Mouse (Mus musculus): ENCODE measurements at regions not wholly inside any gene's neighbourhood (a gene's known extent, or its start where the extent isn't known, plus 50 kb on each side); places are given as distances from the start of the nearest gene placed in this dataset.
A peak's percentile ranks its signal among the peaks of the same experiment; 100 is the strongest.

DNA sequence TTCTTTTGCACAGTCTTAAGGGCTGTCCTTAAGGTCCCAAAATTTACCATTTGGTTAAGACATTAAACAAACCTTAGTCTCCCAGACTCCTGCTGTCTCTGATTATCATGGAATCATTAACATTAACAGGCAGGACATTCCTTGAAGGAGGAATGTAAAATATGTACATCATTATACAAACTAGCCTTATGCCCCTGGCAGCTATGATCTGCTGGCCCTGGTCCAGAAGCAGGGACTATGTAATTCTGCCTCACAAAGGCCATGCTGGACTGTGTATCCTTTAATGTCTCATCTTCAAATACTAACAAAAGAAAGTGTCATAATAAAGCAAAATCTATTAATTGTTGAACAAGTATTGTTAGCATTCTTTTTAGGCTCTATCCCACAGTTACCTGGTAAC, 232.9 kb upstream of the Sema3a start:
- no peak for TF ChIP-seq GATA4 (IDR thresholded peaks at IDR 0.05; ENCODE audit: insufficient replicate concordance, low read length)

DNA sequence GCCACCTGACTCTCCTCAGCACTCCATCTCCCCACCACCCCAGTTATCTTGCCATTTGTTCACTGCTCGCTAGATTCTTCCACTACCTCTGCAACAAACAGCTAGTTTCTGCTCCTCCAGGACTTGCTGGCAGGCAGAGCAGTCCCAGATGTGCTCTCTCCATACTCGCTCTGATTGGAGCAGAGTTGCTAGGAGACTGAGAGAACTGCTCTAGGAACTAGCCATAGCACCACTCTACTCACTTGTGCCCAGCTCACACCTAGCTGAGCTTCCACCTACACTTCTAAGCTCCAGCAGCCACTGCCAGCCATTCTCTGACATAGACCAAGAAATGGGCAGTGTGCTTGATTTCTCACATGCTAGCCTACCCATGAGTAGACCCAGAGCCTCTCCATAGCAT, 230.6 kb upstream of the Sema3a start:
- TF ChIP-seq GATA4 (IDR thresholded peaks at IDR 0.05; ENCODE audit: insufficient replicate concordance, low read length): no peak

DNA sequence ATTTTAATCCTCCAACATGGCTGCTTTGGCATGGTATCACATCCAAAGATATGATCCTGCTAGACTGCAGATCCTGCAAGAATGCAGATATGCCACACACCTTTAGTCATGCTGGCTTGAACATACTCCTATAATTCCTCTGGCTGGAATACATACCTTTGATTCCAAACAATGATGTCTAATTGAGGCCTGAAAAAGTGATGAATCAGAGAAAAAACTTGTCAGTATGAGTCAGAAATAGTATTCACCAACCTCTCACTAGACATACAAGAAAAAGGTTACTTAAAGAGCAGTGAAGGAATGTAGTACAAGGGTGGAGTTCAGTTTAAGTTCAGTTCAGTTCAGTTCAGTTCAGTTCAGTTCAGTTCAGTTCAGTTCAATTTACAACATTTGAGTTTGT, 214.5 kb upstream of the Sema3a start:
- TF ChIP-seq GATA4 (IDR thresholded peaks at IDR 0.05; ENCODE audit: insufficient replicate concordance, low read length): no peak

DNA sequence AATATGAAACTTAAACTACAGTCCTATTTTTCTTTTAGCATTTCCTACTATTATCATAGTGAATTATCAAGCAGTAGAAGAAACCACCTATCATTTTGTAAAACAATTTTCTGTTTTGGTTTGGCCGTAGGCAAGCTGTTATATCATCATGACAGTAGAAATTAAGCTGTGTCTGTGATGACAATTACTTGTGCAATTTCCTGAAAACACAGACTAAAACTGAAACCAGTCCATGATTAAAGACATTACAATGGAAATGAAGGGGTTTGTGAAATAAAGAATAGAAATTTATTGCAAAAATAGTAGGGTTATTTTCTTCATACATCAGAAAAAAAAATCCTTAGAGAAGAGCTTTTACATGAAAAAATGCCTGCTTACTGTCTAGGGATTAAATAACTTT, 210.8 kb upstream of the Sema3a start:
- no peak for TF ChIP-seq GATA4 (IDR thresholded peaks at IDR 0.05; ENCODE audit: insufficient replicate concordance, low read length)

DNA sequence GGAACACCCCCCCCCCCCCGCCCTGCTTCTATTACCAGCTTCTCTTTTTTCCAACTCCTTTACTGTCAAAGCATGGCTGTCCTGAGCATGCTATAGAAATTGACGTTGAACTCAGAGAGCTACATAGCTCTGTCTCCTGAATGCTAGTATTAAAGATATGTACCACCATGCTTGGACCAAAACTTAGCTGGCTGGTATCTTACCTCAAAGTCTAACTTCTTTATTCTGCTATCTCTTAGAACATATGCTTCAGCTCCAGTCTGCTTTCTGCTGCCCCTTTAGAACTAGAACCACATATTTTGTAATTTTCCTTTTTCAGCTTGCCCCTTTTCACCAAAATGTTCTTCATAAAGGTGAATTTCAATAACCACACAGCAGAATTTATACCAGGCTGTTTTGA, 205.9 kb upstream of the Sema3a start:
- TF ChIP-seq GATA4 (IDR thresholded peaks at IDR 0.05; ENCODE audit: insufficient replicate concordance, low read length): no peak

DNA sequence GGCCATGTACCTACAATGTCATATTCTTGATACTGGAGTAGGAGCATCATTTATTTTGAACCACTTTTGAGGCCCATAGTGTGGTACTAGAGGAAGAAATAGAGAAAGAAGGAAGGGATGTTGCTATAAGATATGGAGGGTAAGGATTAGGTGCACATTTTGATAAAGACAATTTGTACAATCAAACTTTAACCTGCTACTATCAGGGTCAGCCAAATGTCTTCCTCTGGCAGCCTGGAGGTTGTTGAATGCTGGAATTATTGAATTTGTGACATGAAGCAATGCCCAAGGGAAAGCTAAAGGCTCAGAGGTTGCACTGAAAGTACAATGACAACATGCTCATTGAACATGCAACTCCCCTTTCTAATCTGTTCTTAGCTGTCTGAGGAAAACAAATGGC, 202.3 kb upstream of the Sema3a start:
- no peak for TF ChIP-seq GATA4 (IDR thresholded peaks at IDR 0.05; ENCODE audit: insufficient replicate concordance, low read length)

DNA sequence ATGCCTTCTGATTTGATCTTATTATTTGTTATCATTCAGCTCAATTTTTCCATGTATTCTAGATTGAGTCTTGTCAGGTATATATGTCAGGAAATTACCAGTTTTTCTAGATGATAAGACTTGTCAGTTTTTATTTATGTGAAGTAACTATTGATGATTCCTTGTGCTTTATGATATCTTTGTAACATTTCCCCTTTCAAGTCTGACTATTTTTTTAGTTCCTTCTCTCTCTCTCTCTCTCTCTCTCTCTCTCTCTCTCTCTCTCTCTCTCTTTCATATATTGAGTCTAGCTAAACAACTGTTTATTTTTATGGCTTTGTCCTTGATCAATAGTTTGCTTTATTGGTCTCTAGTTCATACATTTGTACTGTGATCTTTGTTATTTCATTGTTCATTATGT, 199.7 kb upstream of the Sema3a start:
- no peak for TF ChIP-seq GATA4 (IDR thresholded peaks at IDR 0.05; ENCODE audit: insufficient replicate concordance, low read length)

DNA sequence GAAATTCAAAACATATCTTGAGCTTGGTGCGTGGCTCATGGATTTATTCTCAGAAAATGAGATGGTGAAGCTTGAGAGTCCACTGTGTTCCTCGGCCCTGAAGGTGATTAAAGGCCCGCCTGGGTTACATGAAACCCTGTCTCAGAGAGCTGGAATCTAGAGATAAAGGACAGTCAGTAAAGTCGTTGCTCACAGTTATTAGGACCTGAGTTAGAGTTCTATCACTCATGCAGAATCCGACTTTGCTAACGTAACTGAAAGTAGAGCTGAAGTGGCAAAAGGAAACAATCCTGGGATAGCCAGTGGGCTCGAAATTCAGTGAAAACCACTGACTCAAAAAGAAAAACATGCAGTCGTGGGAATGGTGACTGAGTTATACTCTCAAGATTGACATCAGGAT, 198.9 kb upstream of the Sema3a start:
- no peak for TF ChIP-seq GATA4 (IDR thresholded peaks at IDR 0.05; ENCODE audit: insufficient replicate concordance, low read length)

DNA sequence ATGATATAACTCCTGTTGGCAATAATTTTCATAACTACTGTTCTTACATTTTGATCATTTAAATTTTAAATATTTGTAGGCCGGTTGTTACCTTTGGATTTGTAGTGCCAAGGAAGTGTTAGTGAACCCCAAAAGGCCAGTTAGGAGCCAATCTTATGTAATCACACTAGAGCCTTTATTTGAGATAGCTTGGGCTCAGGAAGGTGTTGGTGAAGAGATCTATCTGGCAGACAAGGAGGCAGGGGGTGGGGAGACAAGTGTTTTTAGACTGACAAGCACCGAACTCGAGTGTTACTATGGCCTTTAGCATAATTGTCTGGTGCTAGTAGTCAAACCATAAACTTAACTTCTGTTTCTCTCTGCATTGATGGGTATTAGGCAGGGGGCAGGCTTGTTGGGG, 198.0 kb upstream of the Sema3a start:
- TF ChIP-seq GATA4 (IDR thresholded peaks at IDR 0.05; ENCODE audit: insufficient replicate concordance, low read length): no peak

DNA sequence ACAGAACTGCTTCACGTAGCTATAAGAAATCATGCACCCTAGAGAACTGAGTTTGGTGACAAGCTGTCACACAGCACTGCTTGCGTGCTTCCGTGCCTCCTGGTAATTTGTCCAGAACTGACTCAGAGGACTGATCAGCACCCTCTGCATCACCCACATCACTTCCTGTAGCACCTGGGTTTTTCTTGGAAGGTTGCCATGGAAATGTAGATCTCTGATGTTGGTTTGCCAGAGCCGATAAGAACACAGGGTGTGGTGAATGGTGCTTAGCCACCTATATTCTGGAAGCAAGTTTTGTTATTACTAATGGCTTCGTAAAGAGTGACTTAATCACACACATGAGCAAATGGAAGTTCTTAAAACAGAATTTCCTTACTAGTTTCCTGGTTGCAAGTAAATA, 188.2 kb upstream of the Sema3a start:
- TF ChIP-seq GATA4 (IDR thresholded peaks at IDR 0.05; ENCODE audit: insufficient replicate concordance, low read length): no peak

DNA sequence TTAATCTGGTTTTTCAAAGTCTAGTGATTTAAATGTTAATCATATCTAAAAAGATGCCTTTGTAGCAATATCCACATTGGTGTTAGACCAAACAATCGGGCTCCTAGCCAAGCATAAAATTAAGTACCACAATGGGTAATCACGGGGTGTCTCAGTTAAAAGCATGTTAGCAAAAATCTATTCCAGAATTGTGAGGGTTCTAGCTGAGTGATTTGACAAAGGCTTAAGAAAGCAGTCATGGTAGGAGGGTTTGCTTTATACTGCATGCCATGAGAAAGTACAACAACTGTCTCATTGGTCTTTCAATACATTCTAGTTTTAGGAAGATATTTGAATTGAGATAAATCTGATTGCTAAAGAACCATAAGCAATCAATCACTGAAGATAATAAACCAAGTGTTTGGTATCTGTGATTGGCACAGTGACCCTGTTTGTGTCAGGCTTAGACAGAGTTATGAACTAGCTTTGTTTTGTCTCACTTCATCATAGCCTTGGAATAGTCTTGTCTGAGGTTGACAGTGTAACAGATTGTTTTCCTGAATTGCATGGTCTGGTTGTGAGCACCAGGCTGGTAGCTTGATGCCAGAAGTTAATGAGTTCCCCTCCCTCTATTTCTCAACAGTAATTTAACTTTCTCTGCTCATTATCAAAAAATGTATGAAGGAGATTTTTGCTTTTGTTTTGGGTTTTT, 186.9 kb upstream of the Sema3a start:
- TF ChIP-seq GATA4 (IDR thresholded peaks at IDR 0.05; ENCODE audit: insufficient replicate concordance, low read length): no peak

DNA sequence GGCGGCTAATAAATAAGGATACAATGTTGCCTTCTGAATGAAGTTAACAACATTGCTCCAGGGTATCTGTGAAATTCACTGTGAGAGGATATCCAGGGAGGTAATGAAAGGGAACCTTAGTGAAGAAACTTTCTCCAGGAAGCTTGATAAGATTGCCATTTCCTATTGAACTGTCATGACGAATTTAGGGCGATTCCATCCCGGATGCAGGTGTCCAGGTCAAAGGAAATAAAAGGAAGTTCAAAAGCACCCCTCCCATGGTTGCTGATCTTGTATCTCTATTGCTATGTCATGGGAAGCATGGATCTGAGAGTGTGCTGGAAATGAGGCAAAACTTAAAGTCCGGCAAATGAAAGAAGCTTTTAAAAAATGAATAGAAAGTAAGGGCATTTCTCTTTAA, 180.7 kb upstream of the Sema3a start:
- peak; percentile 27; the same call in 1 of the 2 replicates for TF ChIP-seq GATA4 (IDR thresholded peaks at IDR 0.05; ENCODE audit: insufficient replicate concordance, low read length)

DNA sequence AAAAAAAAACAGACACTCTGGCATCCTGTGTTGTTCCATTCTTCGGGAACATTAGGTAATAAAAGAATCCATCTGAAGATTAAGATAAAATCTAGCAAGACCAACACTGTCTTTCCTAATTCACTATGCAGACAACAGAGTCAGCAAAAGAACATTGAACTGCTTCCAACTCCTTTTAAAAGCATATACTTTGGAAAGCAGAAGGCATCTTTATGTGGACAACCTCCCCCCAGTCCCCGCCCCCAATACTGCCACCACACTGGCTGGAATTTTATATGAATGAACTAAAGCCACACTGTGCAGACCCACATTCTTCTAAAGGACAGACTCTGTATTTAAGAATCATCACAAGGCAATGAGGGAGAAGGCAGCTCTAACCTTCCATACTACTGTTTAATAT, 176.7 kb upstream of the Sema3a start:
- no peak for TF ChIP-seq GATA4 (IDR thresholded peaks at IDR 0.05; ENCODE audit: insufficient replicate concordance, low read length)

DNA sequence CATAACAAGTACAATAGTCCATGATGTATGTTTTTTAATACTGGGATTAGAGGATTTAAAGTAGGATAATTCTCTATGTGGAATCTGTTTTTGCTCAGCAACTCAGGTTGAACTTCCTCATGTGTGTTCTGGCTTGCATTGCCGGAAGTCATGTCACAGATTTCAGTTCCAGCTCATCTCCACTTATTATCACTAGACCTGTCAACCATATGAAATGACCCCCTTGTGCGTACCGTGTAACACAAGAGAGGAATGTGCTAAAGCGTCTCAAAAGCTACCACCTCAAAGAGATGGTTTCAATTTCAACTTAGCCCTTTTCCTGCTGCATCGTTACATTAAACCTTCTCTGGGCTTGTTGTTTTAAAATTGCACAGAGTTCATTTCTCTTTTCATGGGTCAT, 154.2 kb upstream of the Sema3a start:
- TF ChIP-seq GATA4 (IDR thresholded peaks at IDR 0.05; ENCODE audit: insufficient replicate concordance, low read length): no peak

DNA sequence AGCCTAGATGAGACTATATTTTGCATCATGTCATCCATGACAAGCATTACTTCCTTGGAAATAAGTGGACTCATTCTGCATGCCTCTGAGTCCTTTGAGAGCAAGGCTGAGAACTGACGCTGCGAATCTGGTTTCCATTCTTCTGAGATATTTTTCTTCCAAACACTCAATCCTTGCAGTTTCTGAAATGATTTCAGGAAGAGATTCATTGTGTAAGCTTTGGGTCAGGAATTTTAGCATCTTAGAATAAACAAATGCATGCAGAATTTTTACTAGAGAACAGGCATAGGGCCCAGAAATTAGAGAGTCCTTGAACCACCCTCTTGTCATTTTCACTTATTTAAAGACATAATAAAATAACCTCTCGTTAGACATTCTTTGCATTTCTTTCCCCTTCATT, 151.5 kb upstream of the Sema3a start:
- no peak for TF ChIP-seq GATA4 (IDR thresholded peaks at IDR 0.05; ENCODE audit: insufficient replicate concordance, low read length)

DNA sequence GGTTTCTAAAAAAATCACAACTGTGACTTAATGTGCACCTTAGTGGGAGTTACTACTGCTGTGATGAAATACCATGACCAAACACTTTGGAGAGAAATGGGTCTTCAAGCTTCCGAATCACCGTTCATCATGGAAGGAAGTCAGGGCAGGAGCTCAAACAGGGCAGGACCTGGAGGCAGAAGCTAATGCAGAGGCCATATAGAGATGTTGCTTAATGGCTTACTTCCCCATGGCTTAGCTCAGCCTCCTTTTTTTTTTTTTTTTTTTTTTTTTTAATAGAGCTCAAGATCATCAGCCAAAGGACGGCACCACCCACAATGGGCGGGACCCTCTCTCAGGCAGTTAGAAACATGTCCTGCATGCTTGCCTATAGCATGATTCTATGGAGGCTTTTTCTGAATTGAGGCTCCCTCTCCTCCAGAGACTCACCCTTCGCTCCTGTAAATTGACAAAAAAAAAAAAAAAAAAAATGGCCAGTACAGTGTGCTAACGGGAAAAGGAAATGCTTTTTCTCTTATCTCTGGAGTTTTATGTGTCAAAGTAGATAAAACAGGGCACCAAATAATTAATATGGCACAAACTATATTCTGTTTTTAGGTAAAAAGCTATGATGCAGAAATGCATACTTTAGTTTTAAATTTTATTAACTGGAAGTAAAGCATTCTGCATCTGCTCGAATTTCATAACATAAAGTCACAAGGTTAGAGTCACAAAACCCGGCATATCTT, 149.0 kb upstream of the Sema3a start:
- TF ChIP-seq GATA4 (IDR thresholded peaks at IDR 0.05; ENCODE audit: insufficient replicate concordance, low read length): no peak

DNA sequence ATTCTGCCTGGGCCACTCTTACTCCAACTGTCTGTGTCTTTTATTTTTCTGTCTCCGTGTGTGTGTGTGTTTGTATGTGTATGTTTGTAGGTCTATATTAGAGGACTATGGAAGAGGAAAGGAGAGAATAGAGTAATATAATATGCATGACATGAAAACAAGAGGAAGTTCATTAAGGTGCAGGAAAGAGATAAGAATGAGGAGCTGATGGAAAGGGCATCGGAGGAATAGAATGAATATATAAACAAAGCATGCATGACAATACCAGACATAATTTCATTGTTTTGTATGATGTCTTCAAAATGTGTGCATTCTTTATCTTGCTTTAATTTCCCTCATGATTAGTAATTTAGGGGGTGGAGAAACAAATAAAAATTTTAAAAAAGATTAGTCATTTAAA, 147.3 kb upstream of the Sema3a start:
- no peak for TF ChIP-seq GATA4 (IDR thresholded peaks at IDR 0.05; ENCODE audit: insufficient replicate concordance, low read length)
